Mouse (Mus musculus) lung, embryonic 15.5 days (tissue): ENCODE measurements around the gene F11. TPM values are rescaled to one million over a fixed set of nuclear protein-coding genes. Genes with fewer than 3 reads are reported as not detected.
A peak's percentile ranks its signal among the peaks of the same experiment; 100 is the strongest.

Source experiments
- ATAC-seq: fragments of 200-750 bp; cut with Nextera tagmentation; 2 replicates; pipeline ENCODE4 v1.8.0; 2017; ENCODE audit warnings: moderate number of reproducible peaks, borderline replicate concordance; ENCODE audit not compliant: low FRiP score, low TSS enrichment; ENCODE audit errors: extremely low read depth
- H3K27ac ChIP-seq: fragments of 300-500 bp; sonication (generic); 2 replicates; pipeline ENCODE4 v1.5.1; 2015; ENCODE audit warnings: moderate library complexity, mild to moderate bottlenecking, inconsistent platforms
- H3K27me3 ChIP-seq: fragments of 300-500 bp; sonication (generic); 2 replicates; pipeline ENCODE4 v1.6.1; 2015; ENCODE audit warnings: inconsistent platforms
- H3K36me3 ChIP-seq: fragments of 300-500 bp; sonication (generic); 2 replicates; pipeline ENCODE4 v1.6.1; 2015; ENCODE audit warnings: inconsistent platforms
- H3K4me1 ChIP-seq: fragments of 300-500 bp; sonication (generic); 2 replicates; pipeline ENCODE4 v1.6.1; 2015; ENCODE audit warnings: inconsistent platforms
- H3K4me2 ChIP-seq: fragments of 300-500 bp; sonication (generic); 2 replicates; pipeline ENCODE4 v1.6.1; 2015; ENCODE audit warnings: inconsistent platforms, mild to moderate bottlenecking, moderate library complexity
- H3K4me3 ChIP-seq: fragments of 300-500 bp; sonication (generic); 2 replicates; pipeline ENCODE4 v1.5.1; 2015; ENCODE audit warnings: mild to moderate bottlenecking, inconsistent platforms
- H3K9ac ChIP-seq: fragments of 300-500 bp; sonication (generic); 2 replicates; pipeline ENCODE4 v1.6.1; 2015; ENCODE audit warnings: inconsistent platforms
- H3K9me3 ChIP-seq: fragments of 300-500 bp; sonication (generic); 2 replicates; pipeline ENCODE4 v1.6.1; 2016; ENCODE audit warnings: inconsistent platforms
- WGBS: fragments of 180-500 bp; shearing (Covaris S2); methylation state at CpG from one replicate; pipeline ENCODE4 v1.1.7; 2015; 5-methylcytosine and 5-hydroxymethylcytosine counted together
- polyA plus RNA-seq: library from polyadenylated mRNA; unstranded; fragments of >200 nt; fragmentation: Nextera tagmentation; extraction: Ambion mirVana; gene quantifications from 2 replicates; pipeline ENCODE4 v1.2.1, GENCODE M21; 2015

F11 gene
- polyA plus RNA-seq, 1 experiment from 2014 or later: not detected

DNA sequence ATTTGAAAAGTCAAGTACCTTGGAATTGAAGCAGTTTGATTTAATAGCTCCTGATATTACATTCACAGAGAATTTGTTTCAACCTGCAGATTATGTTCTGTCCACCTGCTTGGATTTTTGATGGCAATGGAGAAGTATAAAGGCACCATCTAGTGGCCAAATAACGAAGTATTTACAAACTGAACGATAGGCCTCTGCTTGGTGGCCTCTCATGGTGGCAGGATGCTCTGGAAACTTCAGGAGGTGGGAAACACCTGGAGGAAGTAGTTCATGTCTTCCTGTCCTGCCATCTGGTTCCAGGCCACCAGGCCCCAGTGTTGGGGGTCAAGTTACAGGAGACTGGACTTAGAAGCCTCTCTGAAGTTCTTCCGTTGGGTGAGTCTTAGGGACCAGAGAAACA, 23.5 kb downstream of the F11 start:
- Histone ChIP-seq H3K9me3 (no peaks in the 10 kb centered on the region), H3K4me3 (no peak overlapping the region), H3K27ac (no peak overlapping the region), H3K4me2 (no peak overlapping the region), H3K27me3 (no peaks in the 10 kb centered on the region; the same call in 1 of the 2 replicates), H3K4me1 (0 out of 2 replicates have a peak, but pooled peaks cover 3% of the 10 kb centered on the region), H3K9ac (no peak overlapping the region), H3K36me3 (no peaks in the 10 kb centered on the region)
- 26% methylated on average over 3 of the region's 3 CpGs for WGBS
- ATAC-seq: no peak; the same call in 1 of the 2 replicates

- Histone ChIP-seq H3K4me1 (0 out of 2 replicates have a peak, but pooled peaks cover 3% of the 10 kb centered on the region), H3K4me3 (no peak overlapping the region), H3K36me3 (no peaks in the 10 kb centered on the region), H3K9me3 (no peaks in the 10 kb centered on the region), H3K9ac (no peak overlapping the region), H3K27ac (no peak overlapping the region), H3K27me3 (no peaks in the 10 kb centered on the region; the same call in 1 of the 2 replicates), H3K4me2 (0 out of 2 replicates have a peak overlapping the region, but pooled peaks have one; percentile 22)
- peak; percentile 55; the same call in 1 of the 2 replicates for ATAC-seq
- WGBS: 21% methylated on average over 14 of the region's 14 CpGs
These were observed 25.5 kb downstream of the F11 start for GRCm38 (mm10) chr8:45236164-45236912.

- H3K9ac ChIP-seq: no peak overlapping the region
- H3K27ac ChIP-seq: no peak overlapping the region
- 81% methylated on average over 6 of the region's 6 CpGs for WGBS
- no peak overlapping the region for H3K4me3 ChIP-seq
- H3K4me1 ChIP-seq: 0 out of 2 replicates have a peak, but pooled peaks cover 3% of the 10 kb centered on the region
- H3K4me2 ChIP-seq: no peak overlapping the region
- no peaks in the 10 kb centered on the region for H3K9me3 ChIP-seq
- no peaks in the 10 kb centered on the region for H3K36me3 ChIP-seq
- H3K27me3 ChIP-seq: no peaks in the 10 kb centered on the region; the same call in 1 of the 2 replicates
- ATAC-seq: no peak
These were observed 26.6 kb downstream of the F11 start for GRCm38 (mm10) chr8:45235228-45235627.

GRCm38 (mm10) chr8:45233256-45233655, 28.6 kb downstream of the F11 start:
- H3K9me3 ChIP-seq: no peaks in the 10 kb centered on the region

DNA sequence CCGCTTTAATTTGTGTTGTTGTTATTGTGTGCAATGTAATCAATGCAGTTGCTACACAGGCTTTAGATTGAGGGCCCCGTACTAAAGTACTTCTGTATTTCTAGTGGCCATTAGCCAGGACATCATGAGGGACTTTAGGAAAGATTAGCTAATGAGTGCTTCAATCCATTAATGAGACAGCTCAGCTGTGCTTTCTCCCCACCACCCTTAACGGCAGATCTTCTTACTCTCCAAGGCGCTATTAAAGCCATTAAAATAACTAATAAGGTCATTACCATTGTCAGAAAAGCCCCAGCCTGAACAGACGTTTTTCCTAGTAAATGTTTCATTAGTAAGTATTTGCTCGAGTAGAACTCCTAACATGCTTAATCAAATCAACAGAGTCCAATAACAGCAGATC, 59.4 kb downstream of the F11 start:
- no peak overlapping the region for H3K9ac ChIP-seq
- H3K4me1 ChIP-seq: no peaks in the 10 kb centered on the region
- H3K36me3 ChIP-seq: no peaks in the 10 kb centered on the region
- no peak overlapping the region for H3K4me2 ChIP-seq
- H3K27ac ChIP-seq: no peak overlapping the region
- no peak for ATAC-seq
- no peaks in the 10 kb centered on the region for H3K27me3 ChIP-seq
- no peak overlapping the region for H3K4me3 ChIP-seq
- 54% methylated on average over 6 of the region's 6 CpGs for WGBS
- no peaks in the 10 kb centered on the region for H3K9me3 ChIP-seq

More at GRCm38 (mm10) chr8:45233256-45233655, 28.6 kb downstream of the F11 start:
- H3K27me3 ChIP-seq: no peaks in the 10 kb centered on the region
- no peaks in the 10 kb centered on the region for H3K36me3 ChIP-seq
- H3K4me1 ChIP-seq: 0 out of 2 replicates have a peak, but pooled peaks cover 3% of the 10 kb centered on the region
- 58% methylated on average over 3 of the region's 3 CpGs for WGBS
- no peak for ATAC-seq
- H3K4me3 ChIP-seq: no peak overlapping the region
- H3K4me2 ChIP-seq: no peak overlapping the region
- no peak overlapping the region for H3K27ac ChIP-seq
- no peak overlapping the region for H3K9ac ChIP-seq

GRCm38 (mm10) chr8:45201605-45202004, 60.2 kb downstream of the F11 start:
- no peaks in the 10 kb centered on the region for H3K27me3 ChIP-seq
- no peaks in the 10 kb centered on the region for H3K36me3 ChIP-seq
- no peak overlapping the region for H3K9ac ChIP-seq
- H3K4me1 ChIP-seq: no peaks in the 10 kb centered on the region
- H3K4me3 ChIP-seq: no peak overlapping the region
- H3K4me2 ChIP-seq: no peak overlapping the region
- H3K27ac ChIP-seq: no peak overlapping the region
- 53% methylated on average over 5 of the region's 5 CpGs for WGBS
- no peak for ATAC-seq
- H3K9me3 ChIP-seq: no peaks in the 10 kb centered on the region

- Histone ChIP-seq H3K36me3 (no peaks in the 10 kb centered on the region), H3K4me2 (no peak overlapping the region), H3K9ac (no peak overlapping the region), H3K27me3 (no peaks in the 10 kb centered on the region), H3K4me1 (no peaks in the 10 kb centered on the region), H3K9me3 (no peaks in the 10 kb centered on the region), H3K4me3 (no peak overlapping the region), H3K27ac (no peak overlapping the region)
- 63% methylated on average over 5 of the region's 5 CpGs for WGBS
- ATAC-seq: no peak
These were observed 64.5 kb downstream of the F11 start for GRCm38 (mm10) chr8:45197294-45197693.

DNA sequence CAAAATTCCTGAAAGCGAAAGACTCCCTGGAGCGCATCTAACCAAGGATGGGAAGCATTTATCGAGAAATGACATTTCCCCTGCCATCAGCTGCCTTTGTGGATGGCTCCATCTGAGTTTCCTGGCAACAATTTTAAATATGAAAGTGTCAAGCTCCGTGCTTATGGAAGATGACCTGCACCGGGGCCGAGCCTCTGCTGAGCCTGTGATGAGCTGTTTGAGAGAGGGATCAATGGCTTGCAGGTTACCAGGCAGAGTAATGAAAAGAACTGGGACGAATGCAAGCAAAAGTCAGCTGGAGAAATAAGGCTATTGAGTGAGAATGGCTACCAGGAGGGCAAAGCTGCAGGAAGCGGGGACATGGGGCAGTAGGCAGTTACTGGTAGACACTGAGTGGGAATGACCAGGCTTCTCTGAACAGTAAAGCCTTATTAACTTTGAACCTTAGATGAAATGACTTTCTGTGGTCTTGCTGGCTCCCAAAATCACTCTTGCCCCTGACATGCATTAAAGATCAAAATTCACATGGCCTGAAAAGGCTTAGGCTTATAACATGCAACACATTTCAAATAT, 65.8 kb downstream of the F11 start:
- H3K27me3 ChIP-seq: no peaks in the 10 kb centered on the region
- no peaks in the 10 kb centered on the region for H3K4me1 ChIP-seq
- no peaks in the 10 kb centered on the region for H3K9me3 ChIP-seq
- no peak overlapping the region for H3K9ac ChIP-seq
- no peak overlapping the region for H3K4me3 ChIP-seq
- 72% methylated on average over 8 of the region's 8 CpGs for WGBS
- no peak overlapping the region for H3K4me2 ChIP-seq
- no peak overlapping the region for H3K27ac ChIP-seq
- H3K36me3 ChIP-seq: no peaks in the 10 kb centered on the region
- no peak for ATAC-seq

Other genes with a start within 250 kb of the F11 start
- 0.16 and 0.22 TPM in 2 replicates for gene Mtnr1a, start 192.9 kb downstream of the F11 start, polyA plus RNA-seq
- gene Klkb1, start 32.8 kb upstream of the F11 start, polyA plus RNA-seq: not detected in 2 replicates
- 0.21 TPM in 1 of 2 replicates, not detected in the other for gene Gm45753, start 46.4 kb upstream of the F11 start, polyA plus RNA-seq
- gene Cyp4v3, start 71.2 kb upstream of the F11 start, polyA plus RNA-seq: 1.0 and 1.3 TPM in 2 replicates
- gene Fam149a, start 120.3 kb upstream of the F11 start, polyA plus RNA-seq: 11.4 and 13.8 TPM in 2 replicates
- gene Tlr3, start 149.0 kb upstream of the F11 start, polyA plus RNA-seq: 2.3 and 3.5 TPM in 2 replicates
- 20.3 and 24.8 TPM in 2 replicates for gene Sorbs2, start 245.8 kb upstream of the F11 start, polyA plus RNA-seq